Mouse (Mus musculus) left cerebral cortex, postnatal 25 days (tissue): ENCODE measurements around the gene Cmip. TPM values are rescaled to one million over a fixed set of nuclear protein-coding genes. Genes with fewer than 3 reads are reported as not detected.

Experiments used
- DNase-seq, 2 experiments: peaks; one replicate each; pipeline ENCODE4 v3.0.0; 2022; ENCODE audit warnings: low spot score in 2 of 2, mixed read lengths in 1 of 2
- intact Hi-C: fragments of 180-260 bp; cut with DNase I; formaldehyde crosslinking; loops from one replicate; pipeline ENCODE4 v1.15.1; 2025
- total RNA-seq, 2 experiments: library from RNA; stranded (reverse); gene quantifications; 2 replicates each; pipeline ENCODE4 v1.2.3; 2021

Gene Cmip
- total RNA-seq, 2 experiments from 2014 or later = 325 to 362 TPM

DNA sequence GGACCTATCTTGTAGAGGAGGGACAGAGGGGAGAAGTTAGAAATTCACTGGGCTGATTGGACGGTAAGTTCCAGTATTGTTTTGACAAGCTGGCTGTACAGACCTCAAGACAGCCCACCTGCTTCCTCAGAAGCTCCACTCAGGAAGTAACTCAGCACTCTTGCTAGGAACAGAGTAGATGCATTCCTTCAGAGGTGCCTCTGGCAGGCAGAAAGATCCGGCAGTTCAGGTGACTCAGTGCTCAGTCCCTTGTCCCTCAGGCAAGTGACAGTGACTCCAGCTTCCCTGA lies 105.5 kb downstream of the Cmip start:
- DNase-seq = no peak
- intact Hi-C loops = no loop called here

DNA sequence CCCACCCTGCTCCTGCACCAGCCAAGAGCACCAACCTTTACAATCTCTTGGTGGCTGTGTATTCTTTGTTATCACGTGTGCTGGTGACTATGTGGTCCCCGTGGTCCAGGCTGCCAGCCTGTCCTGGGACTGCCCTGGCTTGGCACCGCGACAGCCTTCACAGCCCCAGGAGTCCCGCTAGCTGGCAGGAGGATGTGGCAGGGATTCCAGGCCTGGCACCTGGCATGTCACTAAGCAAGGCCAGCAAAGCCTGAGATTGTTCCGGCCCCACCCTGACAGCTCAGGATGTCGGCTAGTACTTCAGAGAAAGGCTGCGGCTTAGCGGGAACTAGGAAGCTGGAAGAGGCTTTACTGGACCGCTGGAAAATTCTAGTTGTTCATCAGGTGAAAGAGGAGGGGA lies 106.4 kb downstream of the Cmip start:
- no peak for DNase-seq
- intact Hi-C loops = no loop called here

DNA sequence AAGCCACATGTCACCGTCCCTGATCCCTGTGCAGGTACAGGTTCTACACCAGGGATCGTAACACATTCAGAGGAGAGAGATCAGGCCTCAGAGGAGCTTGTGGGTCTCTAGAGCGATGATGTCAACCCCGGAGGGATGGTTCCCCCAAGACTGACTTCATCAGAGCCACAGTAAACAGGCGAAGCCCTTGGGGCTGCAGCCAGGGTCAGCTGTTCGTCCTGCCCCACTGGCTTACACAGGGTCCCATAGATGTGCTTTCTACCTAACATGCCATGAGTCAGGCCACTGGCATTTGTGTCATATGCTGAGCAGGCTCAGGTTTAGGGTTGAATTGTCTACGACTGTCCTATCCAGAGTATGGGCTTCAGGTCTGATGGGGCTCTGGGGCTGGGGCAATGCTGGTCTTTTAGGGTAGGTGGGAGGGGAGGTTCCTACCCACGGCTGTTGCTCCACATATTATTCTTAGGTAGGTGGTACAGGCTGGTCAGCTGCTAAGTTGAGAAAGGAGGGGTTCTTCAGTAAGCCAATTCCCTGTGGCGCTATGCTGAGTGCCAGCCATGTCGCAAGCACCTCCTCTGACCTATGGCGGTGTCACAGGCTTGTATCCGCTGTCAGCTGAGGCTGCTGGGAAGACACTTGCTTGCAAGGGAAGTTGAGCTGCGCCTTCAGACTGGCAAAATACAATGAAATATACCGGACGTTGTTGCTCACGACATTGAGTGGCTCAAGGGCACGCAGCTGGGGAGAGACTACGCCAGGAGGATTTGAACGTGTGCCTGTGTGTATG lies 107.7 kb downstream of the Cmip start:
- intact Hi-C loops = no loop called here
- DNase-seq = no peak

DNA sequence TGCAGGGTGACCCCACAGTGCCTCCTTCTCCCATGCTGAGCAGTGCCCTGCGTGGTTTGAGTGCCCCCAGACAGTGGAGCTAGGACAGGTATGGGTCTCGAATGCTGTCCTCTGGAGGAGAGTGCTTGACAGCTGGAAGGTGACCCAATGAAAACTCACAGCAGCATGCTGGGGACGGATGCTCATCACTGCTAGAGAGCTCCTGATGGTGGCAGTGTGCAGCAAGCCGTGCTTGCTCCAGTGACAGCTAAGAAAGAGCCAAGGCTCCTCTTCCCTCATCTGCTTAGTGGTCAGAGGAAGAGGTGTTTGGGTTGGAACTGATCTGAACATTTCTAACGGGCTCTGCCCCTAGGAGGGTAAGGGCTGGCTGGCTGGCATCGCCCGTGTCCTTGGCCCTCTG lies 109.6 kb downstream of the Cmip start:
- peak; percentile 62 to 63 for DNase-seq
- intact Hi-C loops = no loop called here

DNA sequence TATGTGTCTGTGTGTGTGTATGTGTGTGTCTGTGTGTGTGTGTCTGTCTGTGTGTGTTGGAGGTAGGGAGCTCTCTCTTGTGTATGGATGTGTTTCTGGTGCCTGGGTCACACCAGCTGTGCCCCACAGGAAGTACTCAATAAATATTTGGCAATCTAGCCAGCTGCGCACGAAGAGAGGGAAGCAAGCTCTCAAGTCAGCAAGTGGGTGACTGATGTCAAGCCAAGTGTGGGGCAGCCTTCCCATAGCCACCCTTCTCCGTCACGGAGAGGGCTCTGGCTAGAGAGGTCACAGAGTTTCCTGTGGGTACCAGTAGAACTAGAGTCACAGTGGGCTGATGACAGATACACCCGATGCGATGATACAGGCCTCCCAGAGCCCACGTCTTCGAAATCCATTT lies 110.6 kb downstream of the Cmip start:
- intact Hi-C loops = no loop called here

DNA sequence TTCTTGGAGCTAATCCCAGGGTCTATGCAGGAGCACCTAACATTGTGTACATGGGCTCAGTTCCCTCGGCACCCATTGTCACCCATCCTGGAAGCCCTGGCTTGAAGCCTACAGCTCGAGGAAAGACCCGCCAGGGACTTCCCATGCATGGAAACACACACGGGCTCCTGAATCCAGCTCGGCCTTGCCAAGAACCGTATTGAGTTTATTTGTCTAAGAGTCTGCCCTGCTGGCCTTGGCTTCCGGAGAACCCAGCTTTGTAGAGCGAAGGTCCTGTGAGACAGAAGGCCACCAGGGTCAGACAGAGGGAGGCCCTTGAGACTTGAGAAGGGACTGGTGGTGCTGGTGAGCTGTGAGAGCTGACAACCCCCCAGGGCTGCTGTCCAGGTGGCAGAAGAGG lies 111.9 kb downstream of the Cmip start:
- intact Hi-C loops = no loop called here

More for the DNA sequence above, 110.6 kb downstream of the Cmip start:
- DNase-seq = no peak

DNA sequence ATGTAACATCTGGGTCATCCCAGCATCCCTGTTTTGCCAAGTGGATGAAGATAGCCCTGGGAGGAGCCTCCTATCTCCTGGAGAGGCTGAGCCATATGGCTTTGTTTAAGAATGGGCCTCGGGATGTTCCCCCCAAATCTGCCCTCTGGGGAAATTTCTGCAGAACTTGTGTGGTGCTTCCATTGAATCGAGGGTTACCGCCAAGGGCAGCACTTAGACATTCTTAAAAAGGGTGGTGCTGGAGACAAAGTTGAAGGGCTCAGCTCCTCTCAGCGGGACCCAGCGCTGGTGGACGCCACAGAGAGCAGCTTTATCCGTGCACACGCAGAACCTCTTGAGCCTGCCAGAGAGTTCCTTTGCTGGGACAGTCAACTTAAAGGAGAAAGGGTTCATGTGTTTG lies 113.1 kb downstream of the Cmip start:
- intact Hi-C loops = no loop called here
- DNase-seq = no peak

More for the DNA sequence above, 111.9 kb downstream of the Cmip start:
- no peak for DNase-seq

DNA sequence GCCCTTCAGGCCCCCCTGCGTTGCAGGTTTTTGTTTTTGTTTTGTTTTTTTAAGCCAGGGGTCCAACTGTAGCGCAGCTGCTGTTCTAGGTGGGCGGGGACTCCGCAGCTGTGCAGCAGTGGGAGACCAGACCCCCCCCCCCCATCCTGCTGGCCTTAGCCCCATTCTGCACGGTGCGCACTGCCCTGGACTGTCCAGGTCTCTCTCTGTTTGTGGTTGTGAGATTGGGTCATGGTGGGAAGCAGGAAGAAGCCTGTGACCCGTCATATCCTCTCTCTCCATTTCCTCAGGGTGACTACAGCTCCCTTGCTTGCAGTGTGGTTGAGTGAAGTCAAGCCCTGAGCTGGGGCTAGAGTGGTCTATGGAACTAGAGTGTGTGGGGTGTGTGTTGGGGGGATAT lies 114.3 kb downstream of the Cmip start:
- intact Hi-C loops = no loop called here
- no peak for DNase-seq

DNA sequence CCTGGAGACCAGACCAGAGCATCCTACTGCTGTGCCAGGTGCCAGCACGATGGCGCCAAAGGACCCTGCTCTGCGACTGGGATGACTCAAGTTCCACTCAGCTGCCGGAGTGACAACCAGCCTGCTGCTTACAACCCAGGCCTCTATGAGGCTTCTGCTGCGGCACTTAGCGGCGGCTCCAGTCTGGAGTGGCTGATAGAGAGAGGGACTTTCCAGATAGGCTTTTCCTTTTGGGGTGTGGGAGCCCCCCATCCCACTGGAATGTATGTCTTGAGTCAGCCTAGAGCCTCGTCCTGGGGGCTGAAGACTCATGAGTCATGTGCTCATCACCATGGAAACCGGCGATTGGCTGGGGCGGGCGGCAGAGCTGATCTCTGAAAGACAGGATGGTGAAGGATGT lies 115.2 kb downstream of the Cmip start:
- DNase-seq = peak; percentile 66 to 87
- intact Hi-C loops = no loop called here

DNA sequence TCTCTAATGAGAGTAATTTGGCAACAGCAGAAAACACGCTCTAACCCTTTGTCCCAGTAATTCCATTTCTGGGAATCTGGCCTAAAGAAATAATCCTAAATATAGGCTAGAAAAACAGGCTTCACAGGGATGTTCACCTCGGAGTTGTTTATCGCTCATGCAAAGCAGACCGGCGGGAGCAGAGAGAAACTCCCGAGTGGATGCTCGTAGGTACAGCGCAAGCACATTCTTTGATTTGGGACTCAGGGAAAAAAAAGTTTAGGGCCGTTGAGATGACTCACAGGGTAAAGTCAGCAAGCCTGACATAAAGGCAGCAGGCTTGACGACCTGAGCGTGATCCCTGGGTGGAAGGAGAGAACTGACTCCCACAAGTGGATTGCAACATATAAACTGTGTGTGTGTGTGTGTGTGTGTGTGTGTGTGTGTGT lies 116.2 kb downstream of the Cmip start:
- DNase-seq = no peak
- intact Hi-C loops = no loop called here

DNA sequence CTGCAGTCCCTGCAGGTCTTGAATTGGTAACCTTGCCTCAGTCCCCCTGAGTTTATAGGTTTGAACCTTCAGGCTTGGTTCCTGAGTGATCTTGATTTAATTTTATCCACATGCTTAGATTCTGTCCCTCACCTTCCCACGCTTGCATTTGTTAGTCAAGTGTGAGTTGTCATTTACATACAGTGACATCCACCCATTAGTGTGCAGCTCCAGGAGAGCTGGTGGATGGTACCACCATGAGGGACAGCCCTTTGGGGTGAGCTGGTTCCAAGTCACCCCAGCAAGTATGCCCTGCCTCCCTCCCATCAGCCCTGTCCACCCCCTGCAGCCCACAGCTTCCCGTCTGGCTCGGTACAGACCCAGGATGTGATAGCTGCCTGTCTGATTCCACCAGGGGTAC lies 117.2 kb downstream of the Cmip start:
- intact Hi-C loops = no loop called here
- peak; percentile 48 to 72 for DNase-seq

DNA sequence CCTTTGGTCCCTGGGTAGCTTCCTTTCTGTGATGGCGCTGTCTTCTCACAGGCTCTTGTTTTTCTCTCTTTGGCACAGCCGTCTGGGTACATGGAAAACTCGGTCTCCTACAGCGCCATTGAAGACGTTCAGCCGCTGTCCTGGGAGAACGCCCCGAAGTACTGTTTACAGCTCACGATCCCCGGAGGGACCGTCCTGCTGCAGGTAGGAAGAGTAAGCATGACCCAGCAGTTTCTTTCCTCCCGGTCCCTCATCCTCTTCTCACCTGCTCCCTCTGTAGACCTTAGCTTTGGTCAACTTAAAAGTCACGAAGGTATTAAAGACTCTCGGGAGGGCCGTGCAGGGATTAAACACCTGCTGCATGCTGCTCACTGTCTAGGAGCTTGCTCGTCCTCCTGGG lies 120.1 kb downstream of the Cmip start:
- DNase-seq = no peak
- intact Hi-C loops = no loop called here

DNA sequence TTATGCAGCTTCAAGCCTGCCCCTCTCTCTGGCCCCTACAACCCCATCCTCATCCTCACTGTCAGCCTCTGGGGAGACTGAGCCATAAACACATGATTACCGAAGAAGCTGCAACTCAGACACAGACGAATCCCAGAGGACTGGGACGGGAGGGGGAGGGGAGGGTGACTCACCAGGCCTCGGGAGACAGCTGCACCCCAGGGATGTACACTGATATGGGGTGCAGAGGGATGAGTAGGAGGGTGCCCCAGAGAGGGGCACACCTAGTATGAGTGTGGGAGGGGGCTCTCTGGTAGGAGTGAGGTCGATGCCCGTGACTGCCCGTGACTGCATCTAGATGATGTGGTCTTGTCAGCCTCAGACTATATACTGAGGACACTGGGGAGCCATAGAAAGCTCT lies 121.8 kb downstream of the Cmip start:
- intact Hi-C loops = loop anchor here (2.0 kb wide), 1 partner anchor 120 kb away; no protein-coding TSS in a partner anchor
- peak; percentile 44 to 52 for DNase-seq

DNA sequence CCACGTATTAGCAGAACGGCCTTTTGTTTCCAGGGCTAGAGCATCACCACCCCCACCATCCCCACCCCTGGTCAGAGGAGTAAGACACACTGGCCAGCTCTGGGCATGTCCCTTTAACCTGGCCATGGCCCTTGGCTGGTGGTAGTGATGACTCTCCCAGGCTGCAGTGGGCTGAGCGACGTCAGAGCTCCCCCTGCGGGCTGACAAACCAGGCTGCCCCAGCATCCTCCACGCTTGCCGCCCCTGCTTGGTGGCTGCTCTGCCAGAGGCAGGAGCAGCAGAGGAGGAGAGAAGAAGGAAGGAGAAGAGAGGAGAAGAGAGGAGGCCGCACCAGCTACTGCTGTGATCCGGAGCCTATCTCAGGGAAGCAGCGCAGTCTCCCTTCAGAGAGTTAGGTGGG lies 122.3 kb downstream of the Cmip start:
- intact Hi-C loops = loop anchor here (2.0 kb wide), 1 partner anchor 120 kb away; no protein-coding TSS in a partner anchor
- peak; percentile 86 to 91 for DNase-seq

DNA sequence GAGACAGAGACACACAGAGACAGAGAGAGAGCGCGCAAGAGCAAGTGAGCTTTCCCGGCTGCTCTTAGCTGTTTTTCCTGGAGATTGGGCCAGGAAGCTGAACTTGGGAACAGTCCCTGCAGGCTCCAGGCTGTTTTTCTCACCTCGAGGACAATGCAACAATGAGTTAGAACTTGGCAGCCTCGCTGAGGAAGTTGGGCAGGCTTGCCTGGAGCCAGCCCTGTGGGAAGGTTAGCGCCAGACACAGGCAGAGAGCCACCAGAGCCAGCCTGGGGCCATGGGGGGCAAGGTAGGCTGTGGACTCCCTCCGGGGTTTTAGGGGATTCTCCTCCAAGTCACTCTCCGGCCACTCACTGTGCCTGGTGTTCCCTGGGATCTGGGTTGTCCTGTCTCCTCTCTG lies 123.9 kb downstream of the Cmip start:
- peak in 1 of 2 experiments; percentile 75 for DNase-seq
- intact Hi-C loops = loop anchor here (2.0 kb wide), 1 partner anchor 156 kb away; no protein-coding TSS in a partner anchor

DNA sequence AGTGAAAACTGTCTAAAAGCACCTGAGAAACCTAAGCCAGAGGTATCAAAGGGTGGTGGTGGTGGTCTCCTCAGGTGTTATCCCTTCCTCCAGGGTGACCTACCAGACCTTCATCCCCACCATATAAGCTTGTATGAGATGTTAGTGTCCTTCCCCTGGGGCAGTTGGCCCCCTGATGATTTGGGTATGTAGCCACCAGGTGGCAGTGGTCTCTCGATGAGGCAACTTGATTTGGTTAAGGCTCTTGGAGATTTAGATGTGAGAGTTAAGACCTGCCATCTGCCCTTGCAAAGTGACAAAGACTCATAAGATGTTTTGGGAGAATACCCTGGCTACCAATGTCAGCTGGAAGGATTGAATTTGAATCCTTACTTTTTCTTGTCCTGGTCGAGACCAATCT lies 129.3 kb downstream of the Cmip start:
- intact Hi-C loops = loop anchor here (1.0 to 5.0 kb wide), 2 partner anchors 36 to 79 kb away; no protein-coding TSS in a partner anchor
- peak in 1 of 2 experiments; percentile 54 for DNase-seq

DNA sequence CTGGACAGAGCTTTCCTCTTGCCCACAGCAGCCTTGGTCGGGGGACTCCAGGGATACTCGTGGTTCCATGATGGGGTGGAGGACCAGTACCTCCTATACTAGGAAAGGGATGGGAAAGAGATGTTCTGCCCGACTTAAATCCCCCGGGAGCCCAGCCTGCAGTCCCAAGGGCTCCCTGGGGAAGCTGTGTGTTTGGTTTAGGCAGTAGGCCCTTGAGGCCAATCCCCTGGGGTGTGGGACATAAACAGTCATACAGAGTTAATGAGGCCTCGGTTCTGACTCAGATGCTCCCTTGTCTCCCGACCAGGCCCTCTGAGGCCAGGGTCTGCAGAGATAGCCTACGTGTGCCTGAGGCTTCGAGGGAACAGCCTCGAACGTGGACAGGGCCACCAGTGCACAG lies 130.8 kb downstream of the Cmip start:
- no peak for DNase-seq
- intact Hi-C loops = loop anchor here (5.0 kb wide), 1 partner anchor 35 kb away; no protein-coding TSS in a partner anchor

DNA sequence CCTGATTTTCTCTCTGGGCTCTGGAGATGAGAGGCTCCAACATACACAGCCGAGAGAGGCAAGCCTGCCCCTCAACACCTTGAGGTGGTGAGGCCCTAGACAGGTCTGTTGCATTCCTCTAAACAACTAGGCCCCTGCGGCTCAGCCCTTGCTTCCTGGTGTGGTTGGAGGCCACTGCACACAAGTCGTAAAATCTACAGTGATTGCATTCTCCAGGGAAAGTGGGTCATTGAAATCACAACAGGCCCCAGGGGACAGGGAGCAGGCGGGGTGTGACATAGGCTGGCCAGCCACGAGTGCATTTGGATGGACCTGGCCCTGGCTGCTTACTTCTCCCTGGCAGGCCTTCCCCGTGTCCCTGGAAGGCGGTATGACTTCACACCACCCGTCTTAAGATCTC lies 131.5 kb downstream of the Cmip start:
- intact Hi-C loops = loop anchor here (5.0 kb wide), 1 partner anchor 34 kb away; no protein-coding TSS in a partner anchor
- DNase-seq = no peak

DNA sequence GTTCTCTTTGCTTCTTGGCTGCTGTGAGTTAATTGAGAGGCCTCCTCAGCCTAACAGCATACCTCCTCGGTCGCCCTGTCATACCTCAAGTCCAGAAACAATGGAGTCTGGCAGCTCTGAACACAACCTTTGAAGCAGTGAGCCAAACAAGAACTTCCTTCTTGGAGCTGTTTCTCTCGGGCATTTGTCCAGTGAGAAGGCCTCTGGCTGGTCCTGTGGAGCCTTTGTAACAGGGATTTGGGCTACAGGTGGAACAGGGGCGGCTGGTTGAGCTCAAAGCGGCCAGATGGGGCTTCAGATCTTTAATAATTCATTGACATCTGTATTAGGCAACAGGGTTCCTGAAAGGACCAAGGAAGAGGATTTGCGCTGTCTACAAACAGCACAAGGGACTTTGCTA lies 137.0 kb downstream of the Cmip start:
- intact Hi-C loops = no loop called here
- DNase-seq = no peak

DNA sequence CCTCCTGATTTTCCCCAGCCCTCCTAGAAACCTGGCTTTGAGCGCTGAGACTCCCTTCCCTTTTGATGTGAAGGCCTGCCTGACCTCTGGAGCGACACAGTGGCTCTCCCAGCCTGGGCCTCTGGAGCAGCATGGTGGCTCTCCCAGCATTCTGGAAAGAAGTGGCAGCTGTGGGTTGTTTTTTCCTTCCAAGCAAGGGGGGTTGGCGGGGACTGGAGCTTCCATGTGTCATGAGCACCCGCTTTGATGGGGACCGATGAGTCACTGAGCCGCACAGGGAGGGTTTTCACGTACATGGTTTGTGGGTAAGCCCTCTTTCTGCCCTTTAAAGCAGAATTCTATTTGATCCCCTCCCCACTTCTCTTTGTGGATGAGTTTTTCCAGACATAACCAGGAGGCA lies 138.2 kb downstream of the Cmip start:
- DNase-seq = peak; percentile 63 to 94
- intact Hi-C loops = no loop called here

DNA sequence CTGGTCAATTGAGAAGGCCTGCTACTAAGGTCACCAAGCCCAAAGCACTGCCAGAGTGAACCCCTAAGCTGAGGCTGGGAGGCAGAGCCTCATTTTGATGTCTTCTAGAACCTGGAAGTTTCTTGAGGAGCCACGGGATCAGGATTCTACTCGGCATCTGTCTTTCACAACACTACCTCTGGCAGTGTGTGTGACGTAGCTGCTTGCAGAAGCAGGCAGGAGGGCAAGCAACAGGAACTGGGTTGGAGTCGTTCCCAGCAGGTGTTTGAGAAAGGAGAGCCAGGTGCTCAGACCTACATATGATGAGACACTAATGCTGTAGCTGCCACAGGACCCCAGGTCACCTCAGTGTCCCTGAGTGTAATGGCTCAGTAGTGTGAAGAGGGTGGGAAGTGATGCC lies 140.0 kb downstream of the Cmip start:
- intact Hi-C loops = no loop called here
- DNase-seq = no peak

DNA sequence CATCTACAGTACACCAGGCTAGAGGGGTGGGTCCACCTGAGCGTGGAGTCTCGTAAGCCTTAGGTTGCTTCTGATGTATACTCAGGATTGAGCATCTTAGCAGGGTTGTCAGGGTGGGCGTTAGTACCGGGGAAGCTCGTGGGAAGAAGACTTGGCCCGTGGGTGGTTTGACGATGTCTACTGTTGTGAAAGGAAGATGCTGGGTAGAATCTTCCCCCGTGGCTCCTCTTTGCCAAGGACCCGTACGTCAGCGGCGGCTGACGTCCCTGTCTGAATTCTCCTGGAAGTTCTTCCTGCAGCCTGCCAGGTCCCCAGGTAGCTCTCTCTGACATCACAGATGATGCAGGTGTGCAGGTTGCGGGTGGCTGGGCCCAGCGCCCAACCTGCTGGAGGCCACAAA lies 140.9 kb downstream of the Cmip start:
- DNase-seq = peak; percentile 45 to 74
- intact Hi-C loops = no loop called here
